Mouse (Mus musculus) small intestine, adult 2 months (tissue): ENCODE measurements around the gene Ybx2. TPM values are rescaled to one million over a fixed set of nuclear protein-coding genes. Genes with fewer than 3 reads are reported as not detected.
A peak's percentile ranks its signal among the peaks of the same experiment; 100 is the strongest.
"Not testable (repeated sequence)": the region's sequence is repeated elsewhere in the genome, so short reads cannot be mapped to it uniquely, and the experiment has no call there.

Source experiments
- H3K27ac ChIP-seq: fragments of 200-500 bp; 2 replicates; pipeline ENCODE4 v1.5.1; 2012; ENCODE audit warnings: low read depth, low read length, control low read depth, inconsistent platforms; ENCODE audit not compliant: insufficient read depth
- H3K27me3 ChIP-seq: fragments of 200-500 bp; 2 replicates; pipeline ENCODE4 v1.6.1; 2012; ENCODE audit warnings: mild to moderate bottlenecking, moderate library complexity, low read length, inconsistent platforms; ENCODE audit not compliant: control insufficient read depth, insufficient read depth
- H3K36me3 ChIP-seq: fragments of 200-500 bp; 2 replicates; pipeline ENCODE4 v1.6.1; 2012; ENCODE audit warnings: mild to moderate bottlenecking, low read length, control low read depth, inconsistent platforms; ENCODE audit not compliant: control insufficient read depth, insufficient read depth
- H3K4me1 ChIP-seq: fragments of 200-500 bp; 2 replicates; pipeline ENCODE4 v1.6.1; 2012; ENCODE audit warnings: low read length, inconsistent platforms, mixed read lengths; ENCODE audit not compliant: control insufficient read depth, insufficient read depth, insufficient read length
- H3K4me3 ChIP-seq: fragments of 200-500 bp; 2 replicates; pipeline ENCODE4 v1.5.1; 2012; ENCODE audit warnings: low read depth, mild to moderate bottlenecking, control low read depth, inconsistent platforms, low read length, moderate library complexity
- CTCF ChIP-seq: fragments of 200-500 bp; IDR thresholded peaks from 2 replicates; pipeline ENCODE4 v1.5.1; 2012; ENCODE audit warnings: low read depth, mild to moderate bottlenecking, control low read depth, inconsistent platforms, low read length, moderate library complexity, mixed read lengths; ENCODE audit not compliant: insufficient replicate concordance, insufficient read length; ENCODE audit errors: extremely low read depth
- POLR2A ChIP-seq: fragments of 200-500 bp; IDR thresholded peaks from 2 replicates; pipeline ENCODE4 v1.6.1; 2012; ENCODE audit warnings: low read depth, mild to moderate bottlenecking, control low read depth, inconsistent platforms, low read length, moderate library complexity
- WGBS: fragments of 180-500 bp; shearing (Covaris S2); methylation state at CpG from one replicate; pipeline ENCODE4 v1.1.7; 2018; 5-methylcytosine and 5-hydroxymethylcytosine counted together
- polyA plus RNA-seq: library from polyadenylated mRNA; depleted of rRNA; stranded (reverse); fragments of >200 nt; gene quantifications from 2 replicates; pipeline ENCODE4 v1.2.3, GENCODE M21; 2012

Gene Ybx2
- polyA plus RNA-seq, 1 experiment = 11.4 TPM

GRCm38 (mm10) chr11:69952274-69952673, 16.7 kb downstream of the Ybx2 start:
- TF ChIP-seq POLR2A (no peak), CTCF (peak; percentile 34; the same call in 1 of the 2 replicates)
- no peaks in the 10 kb centered on the region for H3K36me3 ChIP-seq
- no peaks in the 10 kb centered on the region for H3K27me3 ChIP-seq
- H3K27ac ChIP-seq = peak overlapping the region; percentile 77; the same call in 1 of the 2 replicates
- WGBS = 33% methylated on average over 1 of the region's 1 CpGs
- no peak overlapping the region for H3K4me3 ChIP-seq
- peaks cover 9% of the 10 kb centered on the region for H3K4me1 ChIP-seq

DNA sequence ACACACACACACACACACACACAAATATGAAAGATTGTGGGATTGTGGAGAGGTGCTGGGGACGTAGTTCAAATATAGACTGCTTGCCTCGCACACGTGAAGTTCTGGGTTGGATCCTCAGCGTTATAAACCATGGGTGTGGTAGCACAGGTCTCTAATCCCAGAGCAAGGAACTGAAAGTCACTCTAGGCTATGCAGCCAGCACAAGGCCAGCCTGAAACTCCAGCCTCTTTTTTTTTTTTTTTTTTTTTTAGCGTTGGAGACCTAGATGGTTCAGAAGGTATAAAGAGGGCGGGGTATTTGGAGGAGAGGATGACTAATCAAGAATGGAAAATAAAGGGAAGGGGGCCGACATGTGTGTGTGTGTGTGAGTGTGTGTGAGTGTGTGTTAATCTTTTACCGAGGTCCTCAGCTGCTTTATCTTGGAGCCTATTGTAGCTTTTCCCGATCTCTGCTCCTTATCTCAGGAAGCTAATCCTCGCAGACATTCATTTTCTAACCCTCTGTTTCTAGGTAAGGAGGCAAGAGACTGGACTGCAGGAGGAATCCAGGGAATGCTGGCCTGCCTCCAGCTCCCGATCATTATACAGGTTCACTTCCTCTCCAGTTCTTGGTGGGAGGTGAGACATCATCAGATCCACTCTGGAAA, 17.8 kb downstream of the Ybx2 start:
- Histone ChIP-seq H3K4me1 (peaks cover 7% of the 10 kb centered on the region), H3K27ac (peak overlapping the region; percentile 77), H3K36me3 (no peaks in the 10 kb centered on the region), H3K27me3 (no peaks in the 10 kb centered on the region), H3K4me3 (peak overlapping the region; percentile 13; the same call in 1 of the 2 replicates)
- 14% methylated on average over 11 of the region's 11 CpGs for WGBS
- TF ChIP-seq POLR2A = no peak
- no peak for TF ChIP-seq CTCF

DNA sequence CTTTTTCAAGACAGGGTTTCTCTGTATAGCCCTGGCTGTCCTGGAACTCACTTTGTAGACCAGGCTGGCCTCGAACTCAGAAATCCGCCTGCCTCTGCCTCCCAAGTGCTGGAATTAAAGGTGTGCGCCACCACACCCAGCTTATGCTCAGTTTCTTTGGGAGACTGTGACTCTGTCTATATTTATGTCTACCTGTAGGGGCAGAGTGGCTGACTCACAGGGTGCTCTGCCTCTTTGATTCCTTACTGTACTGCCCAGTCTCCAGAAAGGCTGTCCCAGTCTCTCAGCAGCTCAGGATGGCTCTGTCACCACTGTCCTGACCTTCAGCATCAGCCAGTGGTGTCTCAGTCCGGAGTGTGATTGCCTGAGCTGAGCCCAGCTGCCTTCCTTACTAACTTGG, 20.0 kb downstream of the Ybx2 start:
- not testable (repeated sequence) for H3K27me3 ChIP-seq, H3K4me1 ChIP-seq, H3K36me3 ChIP-seq, H3K4me3 ChIP-seq
- 69% methylated on average over 4 of the region's 4 CpGs for WGBS
- peak overlapping the region; percentile 20; the same call in 1 of the 2 replicates for H3K27ac ChIP-seq

- peaks cover 10% of the 10 kb centered on the region; the same call in 1 of the 2 replicates for H3K4me1 ChIP-seq
- H3K36me3 ChIP-seq = no peaks in the 10 kb centered on the region
- 79% methylated on average over 1 of the region's 1 CpGs for WGBS
- H3K27ac ChIP-seq = peak overlapping the region; percentile 14; the same call in 1 of the 2 replicates
- no peaks in the 10 kb centered on the region for H3K27me3 ChIP-seq
- TF ChIP-seq POLR2A = no peak
- no peak for TF ChIP-seq CTCF
- H3K4me3 ChIP-seq = no peak overlapping the region
Observed at GRCm38 (mm10) chr11:69956218-69956617, 20.6 kb downstream of the Ybx2 start.

- WGBS = 62% methylated on average over 5 of the region's 5 CpGs
- peak overlapping the region; percentile 100 for H3K27ac ChIP-seq
Observed at GRCm38 (mm10) chr11:69960616-69961015, 25.0 kb downstream of the Ybx2 start.

GRCm38 (mm10) chr11:69961841-69962240, 26.2 kb downstream of the Ybx2 start:
- peaks cover 1% of the 10 kb centered on the region for H3K36me3 ChIP-seq
- H3K27ac ChIP-seq = peak overlapping the region; percentile 100
- no peak overlapping the region for H3K4me3 ChIP-seq
- WGBS = 8% methylated on average over 5 of the region's 5 CpGs
- no peaks in the 10 kb centered on the region for H3K27me3 ChIP-seq
- H3K4me1 ChIP-seq = peaks cover 13% of the 10 kb centered on the region; the same call in 1 of the 2 replicates
- TF ChIP-seq POLR2A (no peak), CTCF (no peak)

More at GRCm38 (mm10) chr11:69960616-69961015, 25.0 kb downstream of the Ybx2 start:
- Histone ChIP-seq H3K4me3 (no peak overlapping the region), H3K27me3 (no peaks in the 10 kb centered on the region), H3K4me1 (peaks cover 13% of the 10 kb centered on the region; the same call in 1 of the 2 replicates), H3K36me3 (no peaks in the 10 kb centered on the region)
- TF ChIP-seq CTCF (peak; percentile 46; the same call in 1 of the 2 replicates), POLR2A (no peak)

DNA sequence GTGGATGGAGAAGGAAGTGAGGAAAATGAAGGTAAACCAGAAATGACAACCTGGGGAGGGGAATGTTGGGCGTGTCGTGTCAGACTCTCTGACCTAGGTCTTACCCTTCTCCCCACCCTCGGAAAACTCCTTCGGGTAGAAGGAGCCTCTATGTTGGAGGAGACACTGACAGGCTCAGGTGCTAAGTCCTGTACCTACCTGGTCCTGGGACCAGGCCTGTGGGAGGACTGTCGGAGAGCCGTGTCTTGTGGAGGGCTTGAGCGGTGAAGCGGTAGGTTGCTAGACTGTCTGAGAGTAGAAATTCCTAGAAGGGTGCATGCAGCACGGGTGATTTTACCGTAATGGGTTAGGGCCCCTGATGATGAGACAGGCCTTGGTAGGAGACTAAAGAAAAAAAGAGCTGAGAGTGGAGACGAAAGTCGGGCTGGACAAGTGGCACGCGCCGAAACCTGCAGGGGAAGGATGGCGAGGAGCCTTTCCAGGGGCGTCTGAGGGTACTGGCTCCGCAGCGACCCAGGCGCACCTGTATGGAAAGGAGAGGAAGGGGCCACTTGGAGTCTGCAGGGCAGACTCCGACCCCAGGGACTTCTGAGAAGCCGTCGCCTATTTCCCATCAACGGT, 29.2 kb downstream of the Ybx2 start, which contains the start of gene Cldn7:
Gene Cldn7, plus strand, starts transcription at position 130 of the 621 bp plus-strand sequence.
- Histone ChIP-seq H3K27ac (peak within 1 kb of the TSS; percentile 99), H3K4me1 (peaks cover 16% of the 10 kb centered on the region; the same call in 1 of the 2 replicates), H3K4me3 (peak within 1 kb of the TSS; percentile 78), H3K36me3 (peaks cover 24% of the 10 kb centered on the region), H3K27me3 (no peaks in the 10 kb centered on the region)
- no peak for TF ChIP-seq CTCF
- no peak for TF ChIP-seq POLR2A
- WGBS = 10% methylated on average over 24 of the region's 24 CpGs
